Mouse (Mus musculus) brain, embryonic 14.5 days (tissue): ENCODE measurements at regions not wholly inside any gene's neighbourhood (a gene's known extent, or its start where the extent isn't known, plus 50 kb on each side); places are given as distances from the start of the nearest gene placed in this dataset.

Experiments used
- CTCF ChIP-seq: fragments of 200-500 bp; IDR thresholded peaks from 2 replicates; pipeline ENCODE4 v1.5.1; 2012; ENCODE audit warnings: inconsistent platforms, mild to moderate bottlenecking, moderate library complexity, borderline replicate concordance; ENCODE audit not compliant: insufficient read depth, insufficient read length; ENCODE audit errors: extremely low read depth
- POLR2A ChIP-seq: fragments of 200-500 bp; IDR thresholded peaks from 2 replicates; pipeline ENCODE4 v1.6.1; 2012; ENCODE audit warnings: mild to moderate bottlenecking, inconsistent platforms, borderline replicate concordance; ENCODE audit not compliant: poor library complexity, insufficient read depth, insufficient read length, severe bottlenecking; ENCODE audit errors: extremely low read depth

- TF ChIP-seq CTCF (peak; percentile 72), POLR2A (no peak)
These were observed 178.7 kb upstream of the Spdye4c start for GRCm38 (mm10) chr2:128412352-128412751.
